8 mouse cellular contexts compared by ENCODE assay signal in genomic region chr16:57231089-57231936, GRCm38 (mm10). TPM values are rescaled to one million over a fixed set of nuclear protein-coding genes. Genes with fewer than 3 reads are reported as not detected.
DNase-seq lines count a peak whose midpoint lies in the region; ATAC-seq and TF ChIP-seq lines count a peak whose summit lies in the region.

TSS of gene Tbc1d23 (minus strand) at chr16:57231504.

- DNase-seq in ES-E14 (ENCODE audit: low read depth, low spot score) = peak; percentile 99
- DNase-seq in cerebellum, adult 11-12 months = peak; percentile 99
- DNase-seq in heart, postnatal 25 days (ENCODE audit: low spot score) = peak; percentile 96
- peak; percentile 97 to 98 for DNase-seq in layer of hippocampus, adult 18-20 months (ENCODE audit: low spot score in 2 of 2)
- DNase-seq in lung, adult 2 months = peak; percentile 93
- peak; percentile 89 to 95 for DNase-seq in thymus, adult 18-20 months

- peak within 1 kb of the TSS; percentile 90 for H3K9ac ChIP-seq in ES-E14 (ENCODE audit: insufficient read depth, low read depth, low read length, poor library complexity, severe bottlenecking)
- H3K9ac ChIP-seq in forebrain, embryonic 15.5 days (replicated peaks) = peak within 1 kb of the TSS; percentile 82

- peak; percentile 99 for ATAC-seq in forebrain, embryonic 15.5 days (replicated peaks)
- peak; percentile 96 for ATAC-seq in neutrophil, adult 5-6 weeks (ENCODE audit: extremely low read depth, insufficient number of reproducible peaks, low FRiP score, poor library complexity, severe bottlenecking)

- H3K9me3 ChIP-seq in ES-E14 (ENCODE audit: control insufficient read depth, insufficient read depth, low read depth, low read length) = no peaks in the 10 kb centered on the region
- no peaks in the 10 kb centered on the region for H3K9me3 ChIP-seq in forebrain, embryonic 15.5 days

- H3K4me3 ChIP-seq in ES-E14 (ENCODE audit: insufficient read depth in 1 of 2, low read depth in 1 of 2, low read length in 2 of 2, poor library complexity in 1 of 2, severe bottlenecking in 1 of 2) = peak within 1 kb of the TSS; percentile 90 to 99
- peak within 1 kb of the TSS; percentile 89 for H3K4me3 ChIP-seq in forebrain, embryonic 15.5 days
- peak within 1 kb of the TSS; percentile 90 for H3K4me3 ChIP-seq in lung, adult 2 months (replicated peaks; ENCODE audit: extremely low read depth, low read depth, low read length)

- no peaks in the 10 kb centered on the region for H3K27me3 ChIP-seq in forebrain, embryonic 15.5 days

- H3K4me2 ChIP-seq in forebrain, embryonic 15.5 days (replicated peaks) = peak within 1 kb of the TSS; percentile 67

- no peaks in the 10 kb centered on the region for H3K36me3 ChIP-seq in ES-E14 (ENCODE audit: control insufficient read depth, insufficient read depth, low read length, poor library complexity, severe bottlenecking)
- H3K36me3 ChIP-seq in forebrain, embryonic 15.5 days = no peaks in the 10 kb centered on the region

- in situ Hi-C loops in ES-E14 (cut with MboI; ENCODE audit: low sequenced_read_pairs in 2 of 2, unreplicated experiment in 2 of 2) = loop anchor here in 1 of 2 experiments (25.0 kb wide), 1 partner anchor 356 kb away; no protein-coding TSS in a partner anchor

- WGBS in forebrain, embryonic 15.5 days = under 1% methylated on average over 42 of the region's 42 CpGs
- under 1% methylated on average over 41 of the region's 42 CpGs for WGBS in lung, adult 2 months

- peak; percentile 92; the same call in 1 of the 2 replicates for TF ChIP-seq POLR2A in lung, adult 2 months (IDR thresholded peaks at IDR 0.05; ENCODE audit: borderline replicate concordance, extremely low read depth, low read depth, low read length)

- TF ChIP-seq CTCF in lung, adult 2 months (IDR thresholded peaks at IDR 0.05; ENCODE audit: insufficient read depth, low read length) = no peak

- peak within 1 kb of the TSS; percentile 8; the same call in 1 of the 2 replicates for H3K27ac ChIP-seq in ES-E14 (ENCODE audit: insufficient read depth, low read depth, low read length, poor library complexity, severe bottlenecking)
- H3K27ac ChIP-seq in forebrain, embryonic 15.5 days (replicated peaks) = peak within 1 kb of the TSS; percentile 81

- H3K4me1 ChIP-seq in ES-E14 (ENCODE audit: control insufficient read depth in 2 of 2, insufficient read depth in 2 of 2, low read length in 2 of 2, poor library complexity in 1 of 2) = peaks cover 0 to 2% of the 10 kb centered on the region in 2 experiments; a peak in 2 of 4 replicates
- peaks cover 10% of the 10 kb centered on the region for H3K4me1 ChIP-seq in forebrain, embryonic 15.5 days
- H3K4me1 ChIP-seq in lung, adult 2 months (ENCODE audit: control insufficient read depth, insufficient read depth, low read length) = peaks cover 3% of the 10 kb centered on the region; the same call in 1 of the 2 replicates

- intact Hi-C loops in heart, postnatal 25 days (cut with DNase I) = no loop called here

TF ChIP-seq in ES-E14, 5 proteins besides CTCF, POLR2A, EP300 and RAD21:
- TF ChIP-seq MAFK (IDR thresholded peaks at IDR 0.05; ENCODE audit: insufficient read depth, low read depth, low read length) (peak; percentile 3; the same call in 1 of the 2 replicates), ZNF384 (IDR thresholded peaks at IDR 0.05; ENCODE audit: low read depth, low read length) (no peak), HCFC1 (IDR thresholded peaks at IDR 0.05; ENCODE audit: borderline replicate concordance, insufficient read depth, low read length) (peak; percentile 89)

RNA-seq across cellular contexts. Expression of gene Tbc1d23, which starts in this region (rescaled TPM):
- 31.1 and 38.4 TPM in 2 replicates for total RNA-seq in ES-E14 (2012; rRNA removed)
- 33.7 and 34.6 TPM in 2 replicates for polyA plus RNA-seq in forebrain, embryonic 15.5 days (2015; fragmentation: Nextera tagmentation; extraction: Ambion mirVana)
- 10 to 100 TPM; 23.9 to 26.2 TPM for total RNA-seq in heart, postnatal 25 days (2021)
- total RNA-seq in layer of hippocampus, adult 18-20 months (2021) = 10 to 100 TPM; 40.2 to 40.3 TPM
- polyA plus RNA-seq in lung, adult 2 months (2012; rRNA removed) = 10.0 and 15.2 TPM in 2 replicates
- 153 and 199 TPM in 2 replicates for total RNA-seq in neutrophil, adult 5-6 weeks (2017)

Comparison
In these comparisons a context has a peak if more than half of its experiments do, and no peak if none do; other contexts are left out.
1. Peak in every context shown above with its lines: DNase-seq, ATAC-seq, H3K4me3 ChIP-seq and H3K27ac ChIP-seq.